Mouse (Mus musculus) brain, embryonic 18.5 days (tissue): ENCODE measurements around the gene Pigo.

Experiments
- DNase-seq: peaks from one replicate; pipeline ENCODE4 v3.0.0-alpha.2; 2012; ENCODE audit warnings: low read depth, low spot score

Pigo gene

GRCm38 (mm10) chr4:43037860-43038566, 12.4 kb upstream of the Pigo start:
- DNase-seq: no peak

GRCm38 (mm10) chr4:43036356-43036755, 10.7 kb upstream of the Pigo start:
- DNase-seq: no peak

- DNase-seq: no peak
Measured at GRCm38 (mm10) chr4:43035851-43036250, 10.2 kb upstream of the Pigo start.

GRCm38 (mm10) chr4:43033481-43033880, 7.9 kb upstream of the Pigo start:
- DNase-seq: no peak

- DNase-seq: no peak
Measured at GRCm38 (mm10) chr4:43032501-43032900, 6.9 kb upstream of the Pigo start.

GRCm38 (mm10) chr4:43031237-43031995, 5.8 kb upstream of the Pigo start, which contains the start of gene Stoml2:
Stoml2 (minus strand) TSS chr4:43031710.
- DNase-seq: peak; percentile 93

GRCm38 (mm10) chr4:43030780-43031230, 5.2 kb upstream of the Pigo start:
- no peak for DNase-seq

- no peak for DNase-seq
Measured at GRCm38 (mm10) chr4:43030352-43030751, 4.7 kb upstream of the Pigo start.

GRCm38 (mm10) chr4:43029749-43030148, 4.1 kb upstream of the Pigo start:
- no peak for DNase-seq

GRCm38 (mm10) chr4:43029121-43029520, 3.5 kb upstream of the Pigo start:
- DNase-seq: no peak

- no peak for DNase-seq
Measured at GRCm38 (mm10) chr4:43024673-43025072, 946 bp downstream of the Pigo start.

- DNase-seq: no peak
Measured at GRCm38 (mm10) chr4:43021341-43021740, 4.3 kb downstream of the Pigo start.

GRCm38 (mm10) chr4:43020876-43021275, 4.7 kb downstream of the Pigo start:
- DNase-seq: no peak

GRCm38 (mm10) chr4:43019641-43020465, 5.8 kb downstream of the Pigo start:
- DNase-seq: no peak

- no peak for DNase-seq
Measured at GRCm38 (mm10) chr4:43019176-43019575, 6.4 kb downstream of the Pigo start.

- no peak for DNase-seq
Measured at GRCm38 (mm10) chr4:43018156-43018555, 7.5 kb downstream of the Pigo start.

- DNase-seq: no peak
Measured at GRCm38 (mm10) chr4:43012091-43012490, 13.5 kb downstream of the Pigo start.

- peak; percentile 72 for DNase-seq
Measured at GRCm38 (mm10) chr4:43010161-43011038, 15.2 kb downstream of the Pigo start, which contains the start of gene Fancg. Fancg (minus strand) TSS chr4:43010506.

- DNase-seq: no peak
Measured at GRCm38 (mm10) chr4:43005765-43006164, 19.9 kb downstream of the Pigo start.

- DNase-seq: no peak
Measured at GRCm38 (mm10) chr4:43004951-43005350, 20.7 kb downstream of the Pigo start.
